Mouse (Mus musculus) limb, embryonic 13.5 days (tissue): ENCODE measurements at regions not wholly inside any gene's neighbourhood (a gene's known extent, or its start where the extent isn't known, plus 50 kb on each side); places are given as distances from the start of the nearest gene placed in this dataset.

Source experiments
- ATAC-seq: fragments of 200-750 bp; cut with Nextera tagmentation; 2 replicates; pipeline ENCODE4 v1.8.0; 2017; ENCODE audit warnings: low read depth, moderate number of reproducible peaks, moderate TSS enrichment; ENCODE audit not compliant: low FRiP score
- H3K27ac ChIP-seq: fragments of 300-500 bp; sonication (generic); 2 replicates; pipeline ENCODE4 v1.5.1; 2015; ENCODE audit warnings: inconsistent platforms, mild to moderate bottlenecking, moderate library complexity
- H3K27me3 ChIP-seq: fragments of 300-500 bp; sonication (generic); 2 replicates; pipeline ENCODE4 v1.6.1; 2015; ENCODE audit warnings: mild to moderate bottlenecking, inconsistent platforms
- H3K36me3 ChIP-seq: fragments of 300-500 bp; sonication (generic); 2 replicates; pipeline ENCODE4 v1.6.1; 2015; ENCODE audit warnings: inconsistent platforms, mild to moderate bottlenecking, moderate library complexity
- H3K4me1 ChIP-seq: fragments of 300-500 bp; sonication (generic); 2 replicates; pipeline ENCODE4 v1.6.1; 2015; ENCODE audit warnings: inconsistent platforms
- H3K4me2 ChIP-seq: fragments of 300-500 bp; sonication (generic); replicated peaks from 2 replicates; pipeline ENCODE4 v1.6.1; 2015; ENCODE audit warnings: inconsistent platforms, mild to moderate bottlenecking, moderate library complexity
- H3K4me3 ChIP-seq: fragments of 300-500 bp; sonication (generic); 2 replicates; pipeline ENCODE4 v1.5.1; 2015; ENCODE audit warnings: moderate library complexity, mild to moderate bottlenecking, inconsistent platforms
- H3K9ac ChIP-seq: fragments of 300-500 bp; sonication (generic); 2 replicates; pipeline ENCODE4 v1.6.1; 2015; ENCODE audit warnings: mild to moderate bottlenecking, inconsistent platforms
- H3K9me3 ChIP-seq: fragments of 300-500 bp; sonication (generic); 2 replicates; pipeline ENCODE4 v1.6.1; 2016; ENCODE audit warnings: inconsistent platforms
- WGBS: fragments of 180-500 bp; shearing (Covaris S2); methylation state at CpG from one replicate; pipeline ENCODE4 v1.1.7; 2015; 5-methylcytosine and 5-hydroxymethylcytosine counted together

DNA sequence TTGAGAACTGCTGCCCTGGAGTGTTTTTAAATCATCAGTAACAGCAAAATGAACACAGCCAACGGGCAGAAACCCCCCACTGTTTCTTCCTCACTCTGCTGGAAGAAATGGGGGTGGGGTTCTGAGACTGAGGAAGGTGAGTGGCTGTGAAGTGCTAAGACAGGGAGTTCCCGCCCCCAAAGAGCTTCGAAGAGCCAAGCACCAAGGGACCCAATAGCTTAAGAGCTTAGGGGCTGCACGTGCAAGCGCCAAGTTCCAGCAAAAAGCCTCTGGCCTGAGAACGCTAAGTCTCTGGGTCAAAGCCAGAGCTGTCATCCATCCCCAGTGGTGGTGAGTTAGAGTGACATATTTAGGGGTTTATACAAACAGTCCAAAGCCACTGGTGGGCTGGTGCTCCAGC, 55.1 kb upstream of the Pcbd1 start:
- no peaks in the 10 kb centered on the region; the same call in 1 of the 2 replicates for H3K27me3 ChIP-seq
- no peak overlapping the region for H3K4me3 ChIP-seq
- H3K27ac ChIP-seq, result no peak overlapping the region
- no peak for ATAC-seq
- 26% methylated on average over 6 of the region's 6 CpGs for WGBS
- H3K9ac ChIP-seq, result no peak overlapping the region
- H3K4me1 ChIP-seq, result peaks cover 6% of the 10 kb centered on the region; the same call in 1 of the 2 replicates
- no peaks in the 10 kb centered on the region for H3K36me3 ChIP-seq
- no peaks in the 10 kb centered on the region for H3K9me3 ChIP-seq
- no peak overlapping the region for H3K4me2 ChIP-seq

DNA sequence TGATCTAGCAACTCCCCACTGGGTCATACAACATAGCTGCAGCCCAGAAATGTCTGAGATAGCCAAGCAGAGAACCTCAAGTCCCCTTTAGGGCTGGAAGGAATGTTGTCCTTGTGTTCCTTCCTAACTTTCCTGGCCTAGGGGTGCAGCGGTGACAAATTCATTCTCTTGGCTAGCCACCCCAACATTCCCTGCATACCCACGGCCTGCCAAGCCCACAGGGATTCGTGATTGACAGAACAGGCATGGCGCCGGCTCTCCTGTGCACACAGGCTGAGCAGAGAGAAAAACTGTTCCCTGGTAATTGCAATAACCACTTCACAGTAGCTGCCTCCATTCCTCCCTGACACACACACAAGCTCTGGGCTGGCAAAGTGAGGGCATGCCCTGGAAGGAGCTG, 60.5 kb upstream of the Pcbd1 start:
- no peak overlapping the region for H3K27ac ChIP-seq

DNA sequence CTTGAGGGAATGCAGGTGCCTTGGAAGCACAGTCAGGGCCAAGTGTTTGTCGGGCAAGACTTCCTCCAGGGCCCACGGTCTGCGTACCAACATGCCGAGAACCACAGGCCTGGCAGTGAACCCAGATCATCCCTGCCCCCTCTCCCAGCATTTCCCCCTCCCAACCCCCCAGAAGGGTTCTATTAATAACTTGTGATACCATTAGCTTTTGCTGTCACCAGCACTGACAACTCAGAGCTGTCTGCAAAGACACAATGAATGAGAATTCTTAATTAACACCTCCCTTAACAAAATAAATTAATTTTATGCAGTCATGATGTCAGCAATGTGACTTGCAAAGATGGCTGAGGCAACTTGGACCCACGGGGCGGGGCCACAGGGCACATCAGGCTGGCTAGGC, 61.9 kb upstream of the Pcbd1 start:
- ATAC-seq, result no peak
- 78% methylated on average over 6 of the region's 6 CpGs for WGBS
- H3K27me3 ChIP-seq, result no peaks in the 10 kb centered on the region
- H3K27ac ChIP-seq, result no peak overlapping the region
- H3K4me2 ChIP-seq, result no peak overlapping the region
- no peaks in the 10 kb centered on the region for H3K36me3 ChIP-seq
- no peaks in the 10 kb centered on the region for H3K9me3 ChIP-seq
- H3K4me1 ChIP-seq, result no peaks in the 10 kb centered on the region
- no peak overlapping the region for H3K4me3 ChIP-seq
- no peak overlapping the region for H3K9ac ChIP-seq

More for the DNA sequence above, 60.5 kb upstream of the Pcbd1 start:
- 66% methylated on average over 5 of the region's 5 CpGs for WGBS
- Histone ChIP-seq H3K4me2 (no peak overlapping the region), H3K9me3 (no peaks in the 10 kb centered on the region), H3K36me3 (no peaks in the 10 kb centered on the region), H3K4me3 (no peak overlapping the region), H3K9ac (no peak overlapping the region), H3K4me1 (no peaks in the 10 kb centered on the region), H3K27me3 (no peaks in the 10 kb centered on the region)
- no peak for ATAC-seq

DNA sequence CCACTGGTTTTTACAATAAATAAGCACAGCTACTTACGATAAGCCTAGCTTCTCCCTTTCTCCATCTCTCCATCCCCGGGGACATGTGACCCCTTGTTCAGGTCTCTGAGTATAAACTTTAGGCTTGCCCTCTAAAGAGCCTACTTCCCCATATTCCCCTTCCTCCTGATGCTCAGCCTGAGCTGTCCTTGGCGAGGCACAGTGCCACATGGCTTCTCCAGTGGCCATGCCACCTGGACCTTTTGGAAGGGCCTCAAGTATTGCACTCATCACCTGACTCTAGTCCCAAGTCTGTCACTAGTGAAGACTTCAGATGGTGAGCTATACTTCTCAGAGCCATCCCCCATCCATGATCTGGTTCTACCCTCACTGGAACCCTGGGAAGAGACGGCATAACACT, 64.1 kb upstream of the Pcbd1 start:
- ATAC-seq, result no peak
- WGBS, result 67% methylated on average over 4 of the region's 4 CpGs
- H3K36me3 ChIP-seq, result no peaks in the 10 kb centered on the region

DNA sequence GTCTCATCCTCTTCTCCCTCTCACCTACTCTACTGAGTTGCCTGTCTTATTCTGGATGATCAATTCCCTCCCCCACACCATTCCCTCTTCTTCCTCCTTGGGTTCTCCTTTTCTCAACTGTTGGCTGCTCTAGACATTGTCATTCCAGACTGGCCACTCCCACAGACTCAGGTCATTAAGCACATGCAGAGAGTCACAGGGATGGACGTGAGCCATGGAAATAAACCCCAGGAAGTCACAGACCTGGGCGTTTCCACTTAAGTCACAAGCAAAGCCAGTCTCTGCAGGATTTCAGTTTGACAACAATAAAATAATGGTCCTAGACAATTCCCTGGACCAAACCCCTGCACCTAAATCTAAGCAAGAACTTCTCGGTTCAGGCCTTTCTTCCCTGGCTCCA, 65.0 kb upstream of the Pcbd1 start:
- ATAC-seq, result no peak
- H3K4me3 ChIP-seq, result no peak overlapping the region
- WGBS, result 46% methylated on average over 3 of the region's 3 CpGs
- H3K9me3 ChIP-seq, result no peaks in the 10 kb centered on the region
- H3K4me2 ChIP-seq, result no peak overlapping the region
- no peak overlapping the region for H3K9ac ChIP-seq
- H3K4me1 ChIP-seq, result no peaks in the 10 kb centered on the region
- H3K36me3 ChIP-seq, result no peaks in the 10 kb centered on the region
- no peaks in the 10 kb centered on the region for H3K27me3 ChIP-seq
- no peak overlapping the region for H3K27ac ChIP-seq

More for the DNA sequence above, 64.1 kb upstream of the Pcbd1 start:
- no peak overlapping the region for H3K4me2 ChIP-seq
- H3K9ac ChIP-seq, result no peak overlapping the region
- no peaks in the 10 kb centered on the region for H3K9me3 ChIP-seq
- no peaks in the 10 kb centered on the region for H3K27me3 ChIP-seq
- no peak overlapping the region for H3K4me3 ChIP-seq
- H3K27ac ChIP-seq, result no peak overlapping the region
- H3K4me1 ChIP-seq, result no peaks in the 10 kb centered on the region

DNA sequence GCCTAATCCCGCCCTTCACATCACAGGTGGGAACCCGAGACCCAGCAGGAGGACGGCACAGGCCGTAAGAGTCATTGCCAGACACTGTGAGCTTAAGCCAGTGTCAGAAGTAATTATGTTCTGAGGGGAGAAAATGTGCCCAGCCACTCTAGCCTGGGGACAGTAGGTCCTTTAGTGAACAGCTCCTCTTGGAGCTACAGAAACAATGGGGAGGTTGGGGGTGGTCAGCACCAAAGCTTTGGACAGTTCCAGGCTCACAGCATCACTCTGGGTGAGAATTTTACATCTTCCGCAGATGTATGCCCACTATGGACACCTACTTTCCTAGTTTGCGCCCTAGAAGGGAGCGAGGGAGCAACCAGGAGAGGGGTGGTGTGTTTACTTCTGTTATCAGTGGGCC, 65.7 kb upstream of the Pcbd1 start:
- 30% methylated on average over 7 of the region's 7 CpGs for WGBS
- H3K9me3 ChIP-seq, result no peaks in the 10 kb centered on the region
- H3K27ac ChIP-seq, result no peak overlapping the region
- no peaks in the 10 kb centered on the region for H3K27me3 ChIP-seq
- no peak overlapping the region for H3K4me3 ChIP-seq
- no peaks in the 10 kb centered on the region for H3K4me1 ChIP-seq
- no peaks in the 10 kb centered on the region for H3K36me3 ChIP-seq
- H3K4me2 ChIP-seq, result no peak overlapping the region
- ATAC-seq, result no peak
- H3K9ac ChIP-seq, result no peak overlapping the region

DNA sequence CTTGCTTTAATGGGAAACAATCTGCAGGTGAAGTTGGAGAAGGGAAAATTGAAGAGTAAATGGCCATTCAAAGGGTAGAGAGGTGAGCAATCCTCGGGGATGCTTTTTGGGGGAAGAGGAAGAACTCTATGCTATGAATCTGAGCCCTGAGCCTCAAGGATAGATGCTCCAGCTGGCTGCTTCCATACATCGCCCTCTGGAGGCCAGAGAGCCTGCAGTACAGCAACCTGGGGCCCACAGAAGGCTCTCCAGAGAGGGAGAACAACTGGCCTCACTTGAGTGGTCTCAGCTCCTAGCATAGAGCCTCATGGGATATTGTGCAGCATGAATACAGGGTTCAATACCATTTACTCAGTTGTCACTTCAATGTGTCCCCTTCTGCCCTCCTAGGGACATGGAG, 69.6 kb upstream of the Pcbd1 start:
- Histone ChIP-seq H3K36me3 (no peaks in the 10 kb centered on the region), H3K4me2 (no peak overlapping the region), H3K9ac (no peak overlapping the region), H3K27ac (no peak overlapping the region), H3K4me3 (no peak overlapping the region), H3K27me3 (no peaks in the 10 kb centered on the region), H3K9me3 (no peaks in the 10 kb centered on the region), H3K4me1 (no peaks in the 10 kb centered on the region)
- 27% methylated on average over 2 of the region's 2 CpGs for WGBS
- no peak for ATAC-seq

DNA sequence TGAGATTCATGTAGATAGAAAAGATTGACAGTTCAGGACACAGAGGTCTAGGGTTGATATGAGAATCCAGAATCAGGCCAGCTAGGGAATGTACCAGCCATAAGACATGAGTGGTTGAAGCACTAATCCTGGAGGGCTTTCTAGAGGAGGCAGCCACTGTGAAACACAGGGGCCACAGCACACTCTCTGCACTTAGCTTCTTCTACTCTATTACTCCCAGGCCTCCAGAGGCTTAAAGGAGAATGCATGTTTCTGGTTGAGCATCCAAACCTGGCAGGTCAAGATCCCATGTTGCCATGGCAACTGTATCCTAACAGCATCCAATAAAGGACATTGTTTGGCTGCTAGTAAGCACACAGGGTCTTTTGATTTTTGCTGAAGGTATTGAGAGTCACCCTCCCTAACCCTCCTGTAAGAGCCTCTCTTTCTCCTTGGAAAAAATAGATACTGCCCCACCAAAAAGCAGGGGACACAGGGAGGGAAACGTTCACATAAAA, 76.9 kb upstream of the Pcbd1 start:
- no peak overlapping the region for H3K9ac ChIP-seq
- no peak overlapping the region for H3K27ac ChIP-seq
- no peaks in the 10 kb centered on the region for H3K36me3 ChIP-seq
- H3K9me3 ChIP-seq, result no peaks in the 10 kb centered on the region
- 90% methylated on average over 1 of the region's 1 CpGs for WGBS
- H3K4me1 ChIP-seq, result no peaks in the 10 kb centered on the region
- no peak overlapping the region for H3K4me3 ChIP-seq
- no peak for ATAC-seq
- no peaks in the 10 kb centered on the region for H3K27me3 ChIP-seq
- H3K4me2 ChIP-seq, result no peak overlapping the region

DNA sequence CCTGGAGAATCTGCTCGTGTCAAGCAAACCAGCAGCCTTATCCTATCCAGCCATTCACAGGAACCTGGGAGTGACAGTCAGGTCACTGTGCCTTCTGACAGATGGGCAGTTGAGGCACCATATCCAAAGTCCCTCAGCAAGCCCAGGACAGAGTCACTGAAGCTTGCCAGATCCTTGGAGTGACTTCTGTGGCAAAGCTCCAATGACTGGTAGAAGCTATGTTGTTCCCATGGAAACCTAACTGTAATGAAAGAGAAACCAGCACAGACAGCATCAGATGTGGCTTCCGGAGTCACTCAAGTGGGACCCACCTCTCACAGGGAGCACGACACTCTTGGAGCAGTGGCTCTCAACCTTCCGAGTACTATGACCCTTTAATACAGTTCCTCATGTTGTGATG, 78.4 kb upstream of the Pcbd1 start:
- no peak for ATAC-seq
- Histone ChIP-seq H3K36me3 (no peaks in the 10 kb centered on the region), H3K4me3 (no peak overlapping the region), H3K27ac (no peak overlapping the region), H3K27me3 (no peaks in the 10 kb centered on the region), H3K9me3 (no peaks in the 10 kb centered on the region), H3K9ac (no peak overlapping the region), H3K4me2 (no peak overlapping the region), H3K4me1 (0 out of 2 replicates have a peak, but pooled peaks cover 3% of the 10 kb centered on the region)
- WGBS, result 82% methylated on average over 4 of the region's 4 CpGs

DNA sequence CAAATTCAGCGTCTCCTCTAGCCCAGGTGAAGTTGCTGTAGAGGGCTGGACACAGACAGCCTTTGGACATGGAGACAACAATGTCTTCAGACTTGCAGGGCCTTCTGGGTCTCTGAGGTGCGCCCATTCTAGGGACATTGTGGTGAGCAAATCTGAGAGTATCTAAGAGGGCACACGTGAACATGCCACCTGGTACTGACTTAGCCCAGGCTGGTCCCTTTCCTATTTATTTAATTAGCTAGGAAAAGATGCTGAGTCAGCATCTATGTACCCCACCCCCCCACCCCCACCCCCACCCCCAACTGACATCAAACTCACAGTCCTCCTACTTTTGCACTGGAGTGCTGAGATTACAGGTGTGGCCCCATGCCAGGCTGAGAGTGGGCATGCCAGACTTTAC, 81.7 kb upstream of the Pcbd1 start:
- Histone ChIP-seq H3K4me3 (no peak overlapping the region), H3K4me1 (0 out of 2 replicates have a peak, but pooled peaks cover 5% of the 10 kb centered on the region), H3K9me3 (no peaks in the 10 kb centered on the region), H3K9ac (no peak overlapping the region), H3K4me2 (no peak overlapping the region), H3K27me3 (no peaks in the 10 kb centered on the region), H3K27ac (no peak overlapping the region), H3K36me3 (no peaks in the 10 kb centered on the region)
- ATAC-seq, result no peak
- WGBS, result 76% methylated on average over 3 of the region's 3 CpGs

DNA sequence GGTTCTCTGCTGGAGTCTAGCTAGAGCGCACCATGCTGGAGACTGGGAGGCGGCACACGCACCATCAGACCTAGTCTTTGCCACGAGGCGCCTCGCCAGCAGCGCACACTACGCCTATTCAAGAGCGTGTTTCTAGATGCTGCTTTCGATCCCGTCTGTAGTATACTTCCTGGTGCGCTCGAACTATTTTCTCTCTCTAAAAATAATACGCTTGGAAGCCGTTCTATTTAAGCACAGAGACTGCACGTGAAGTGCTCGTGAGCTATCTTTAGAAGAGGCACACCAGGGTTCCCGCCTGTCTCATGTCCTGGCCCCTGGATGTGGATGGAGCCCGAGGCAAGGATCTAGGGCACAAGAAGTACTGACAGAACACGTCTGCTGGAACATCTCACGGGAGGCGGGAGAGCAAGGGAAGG, 87.4 kb upstream of the Pcbd1 start:
- Histone ChIP-seq H3K4me2 (no peak overlapping the region), H3K36me3 (no peaks in the 10 kb centered on the region)

DNA sequence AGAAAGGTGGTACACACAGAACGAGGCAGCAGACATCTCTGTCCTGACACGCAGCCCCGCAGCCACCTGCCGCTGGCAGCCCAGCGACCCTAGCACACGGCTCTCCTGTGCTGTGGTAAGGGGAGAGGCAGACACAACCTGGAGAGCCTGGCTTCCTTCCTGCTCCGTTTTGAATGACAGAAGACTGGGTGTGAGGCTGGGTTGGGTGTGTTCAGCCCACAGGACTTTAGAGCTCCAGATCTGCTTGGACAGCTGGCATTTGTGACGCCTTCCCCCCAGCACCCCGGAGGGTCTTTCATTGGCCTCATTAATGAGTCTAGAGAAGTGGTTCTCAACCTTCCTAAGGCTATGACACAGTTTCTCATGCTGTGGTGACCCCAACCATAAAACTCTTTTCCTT, 91.7 kb upstream of the Pcbd1 start:
- Histone ChIP-seq H3K27me3 (no peaks in the 10 kb centered on the region), H3K36me3 (no peaks in the 10 kb centered on the region), H3K9ac (no peak overlapping the region), H3K4me3 (no peak overlapping the region), H3K4me2 (no peak overlapping the region), H3K27ac (no peak overlapping the region), H3K4me1 (no peaks in the 10 kb centered on the region), H3K9me3 (peaks cover 4% of the 10 kb centered on the region; the same call in 1 of the 2 replicates)
- WGBS, result 43% methylated on average over 9 of the region's 9 CpGs
- ATAC-seq, result no peak

More for the DNA sequence above, 87.4 kb upstream of the Pcbd1 start:
- Histone ChIP-seq H3K4me1 (0 out of 2 replicates have a peak, but pooled peaks cover 5% of the 10 kb centered on the region), H3K9ac (no peak overlapping the region), H3K9me3 (peaks cover 4% of the 10 kb centered on the region; the same call in 1 of the 2 replicates), H3K27ac (no peak overlapping the region), H3K4me3 (no peak overlapping the region), H3K27me3 (no peaks in the 10 kb centered on the region)
- ATAC-seq, result no peak
- 94% methylated on average over 22 of the region's 22 CpGs for WGBS

DNA sequence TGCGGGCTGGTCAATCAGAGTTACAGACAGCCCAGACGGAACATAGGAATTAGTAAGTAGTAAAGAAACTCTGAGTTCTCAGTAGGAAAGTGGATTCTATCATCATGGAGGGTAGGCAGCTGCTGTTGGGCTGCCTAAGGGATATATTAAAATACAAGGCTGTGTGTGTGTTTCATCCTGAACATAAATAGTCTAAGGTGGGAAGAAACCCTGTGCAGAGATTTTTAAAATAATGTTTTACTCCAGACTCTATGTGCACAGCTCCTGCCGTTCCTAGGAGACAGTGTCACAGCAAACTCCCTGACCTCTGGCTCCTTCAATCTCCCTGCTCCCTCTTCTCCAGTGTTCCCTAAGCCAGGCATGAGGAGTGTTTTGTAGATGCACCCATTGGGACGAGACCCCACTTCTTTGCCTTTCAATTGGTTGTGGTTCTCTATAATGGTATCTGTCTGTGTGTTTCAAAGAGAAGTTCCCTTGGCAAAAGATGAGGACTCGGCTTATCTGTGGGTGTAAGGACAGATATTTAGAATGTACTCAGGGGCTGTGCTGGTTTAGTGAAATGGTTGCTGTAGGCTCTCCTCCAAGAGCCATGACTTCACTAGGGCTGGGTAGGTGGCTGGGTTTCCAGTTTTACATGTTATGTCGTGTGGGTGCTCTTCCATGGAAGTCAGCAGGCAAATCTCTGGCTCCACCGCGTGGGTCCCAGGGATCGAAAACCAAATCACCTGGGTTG, 93.1 kb upstream of the Pcbd1 start:
- Histone ChIP-seq H3K27ac (no peak overlapping the region), H3K4me1 (no peaks in the 10 kb centered on the region), H3K4me3 (no peak overlapping the region), H3K9ac (no peak overlapping the region), H3K36me3 (no peaks in the 10 kb centered on the region), H3K4me2 (no peak overlapping the region), H3K9me3 (no peaks in the 10 kb centered on the region), H3K27me3 (no peaks in the 10 kb centered on the region)
- WGBS, result 83% methylated on average over 9 of the region's 9 CpGs
- ATAC-seq, result no peak
